Mouse (Mus musculus): Measurements from ENCODE around the gene Wbp1l. TPM values are rescaled to one million over a fixed set of nuclear protein-coding genes. Genes with fewer than 3 reads are reported as not detected.

Gene Wbp1l
- polyA plus RNA-seq, 1 experiment, result 33.5 TPM

DNA sequence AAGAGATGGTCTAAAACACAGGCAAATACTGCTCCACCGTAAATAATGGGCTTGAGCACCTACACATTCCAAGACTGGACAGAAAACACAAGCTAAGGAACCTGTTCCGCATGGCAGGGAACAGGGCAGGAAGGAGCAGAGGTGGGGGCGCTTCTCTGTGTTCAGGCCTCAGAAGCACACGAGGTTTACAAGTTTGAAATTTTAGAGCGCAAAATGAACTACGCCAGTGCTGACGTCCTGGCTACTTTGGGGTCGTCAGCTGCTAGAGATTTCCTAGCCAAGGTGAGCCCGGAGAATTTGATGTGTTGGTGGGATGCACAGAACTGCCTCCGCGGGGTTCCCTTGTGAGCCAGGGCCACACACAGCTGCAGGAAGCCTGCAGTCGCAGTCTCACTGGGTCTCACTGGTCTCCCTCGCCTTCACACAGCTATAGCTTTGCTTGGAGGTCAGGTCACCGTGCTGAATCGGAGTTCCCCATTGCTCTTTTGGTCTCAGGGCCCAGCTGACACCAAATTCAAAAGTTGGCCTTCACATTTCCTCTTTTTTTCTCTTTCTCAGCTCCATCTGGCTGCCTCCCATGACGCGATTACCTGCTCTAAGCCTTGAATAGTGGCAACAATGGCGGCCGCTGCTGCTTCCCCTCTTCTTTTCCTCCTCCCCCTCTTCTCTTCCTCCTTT is 99.1 kb downstream of the Wbp1l start:
- Histone ChIP-seq H3K36me3 (ENCODE audit: control insufficient read depth, insufficient read depth) (no peaks in the 10 kb centered on the region), H3ac (ENCODE audit: control insufficient read depth, insufficient read length, low read depth) (no peak overlapping the region), H3K79me3 (ENCODE audit: low read depth) (no peaks in the 10 kb centered on the region), H3K4me3 (ENCODE audit: insufficient read depth, poor library complexity, severe bottlenecking) (no peak overlapping the region), H3K27me3 (ENCODE audit: control insufficient read depth, insufficient read depth, insufficient read length) (no peaks in the 10 kb centered on the region), H3K79me2 (ENCODE audit: control insufficient read depth, insufficient read depth) (no peaks in the 10 kb centered on the region)
- TF ChIP-seq MYOD1 (IDR thresholded peaks at IDR 0.05; ENCODE audit: control insufficient read depth, insufficient read length, low read depth) (no peak), CTCF (IDR thresholded peaks at IDR 0.05; ENCODE audit: control insufficient read depth, insufficient read depth, insufficient read length) (no peak), MAX (IDR thresholded peaks at IDR 0.05) (no peak), USF1 (IDR thresholded peaks at IDR 0.05; ENCODE audit: low read depth) (no peak), CEBPB (IDR thresholded peaks at IDR 0.05; ENCODE audit: low read depth) (no peak), FOSL1 (IDR thresholded peaks at IDR 0.05; ENCODE audit: insufficient read depth, low read length, poor library complexity, severe bottlenecking) (no peak), MYOG (IDR thresholded peaks at IDR 0.05; ENCODE audit: control insufficient read depth, extremely low read depth, insufficient read length) (no peak)

DNA sequence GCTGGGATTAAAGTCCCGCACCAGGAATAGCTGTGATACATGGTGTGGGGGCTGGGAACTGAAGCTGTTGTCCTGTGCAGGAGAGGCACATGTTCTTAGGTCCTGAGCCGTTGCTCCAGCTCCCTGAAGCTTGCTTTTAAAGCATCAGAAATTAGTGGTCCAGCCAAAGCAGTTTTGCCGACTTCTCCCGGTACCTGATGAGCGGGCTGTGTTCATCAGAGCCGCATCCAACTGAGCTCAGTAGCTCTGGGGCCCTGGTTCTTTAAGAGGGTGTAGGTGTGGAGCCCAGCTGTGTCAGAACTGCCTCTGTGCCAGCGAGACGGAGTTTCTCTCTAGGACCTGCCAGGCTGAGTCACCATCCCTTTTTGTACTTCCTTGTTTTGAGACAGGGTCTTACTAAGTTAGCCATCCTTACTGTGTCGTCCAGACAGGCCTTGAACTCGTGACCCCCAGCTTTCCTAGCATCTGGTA is 100.2 kb downstream of the Wbp1l start:
- no peak overlapping the region for H3K4me3 ChIP-seq (ENCODE audit: insufficient read depth, poor library complexity, severe bottlenecking)
- H3K79me2 ChIP-seq (ENCODE audit: control insufficient read depth, insufficient read depth), result no peaks in the 10 kb centered on the region
- H3K36me3 ChIP-seq (ENCODE audit: control insufficient read depth, insufficient read depth), result no peaks in the 10 kb centered on the region
- H3ac ChIP-seq (ENCODE audit: control insufficient read depth, insufficient read length, low read depth), result no peak overlapping the region
- TF ChIP-seq MAX (IDR thresholded peaks at IDR 0.05) (no peak), FOSL1 (IDR thresholded peaks at IDR 0.05; ENCODE audit: insufficient read depth, low read length, poor library complexity, severe bottlenecking) (no peak), CTCF (IDR thresholded peaks at IDR 0.05; ENCODE audit: control insufficient read depth, insufficient read depth, insufficient read length) (no peak), MYOD1 (IDR thresholded peaks at IDR 0.05; ENCODE audit: control insufficient read depth, insufficient read length, low read depth) (no peak), MYOG (IDR thresholded peaks at IDR 0.05; ENCODE audit: control insufficient read depth, extremely low read depth, insufficient read length) (no peak), USF1 (IDR thresholded peaks at IDR 0.05; ENCODE audit: low read depth) (no peak), CEBPB (IDR thresholded peaks at IDR 0.05; ENCODE audit: low read depth) (no peak)
- peaks cover 3% of the 10 kb centered on the region for H3K27me3 ChIP-seq (ENCODE audit: control insufficient read depth, insufficient read depth, insufficient read length)
- H3K79me3 ChIP-seq (ENCODE audit: low read depth), result no peaks in the 10 kb centered on the region

DNA sequence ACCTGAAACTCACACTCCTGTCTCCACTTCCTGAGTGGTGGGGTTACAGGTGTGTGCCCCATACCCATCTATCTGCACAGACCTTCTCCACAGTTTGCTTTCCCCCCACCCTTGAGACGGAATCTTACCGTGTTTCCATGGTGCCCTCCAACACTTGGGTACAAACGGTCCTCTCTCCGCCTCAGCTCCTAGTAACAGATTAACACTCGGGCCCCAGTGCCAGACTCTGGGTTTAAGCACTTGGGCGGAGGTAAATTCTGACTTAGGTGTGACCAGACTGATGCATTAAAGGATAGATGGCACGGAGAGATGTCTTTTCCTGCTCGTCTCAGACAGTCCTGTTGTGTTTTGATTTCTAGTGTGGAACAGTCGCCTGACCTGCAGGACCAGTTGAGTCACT is 102.3 kb downstream of the Wbp1l start:
- Histone ChIP-seq H3ac (ENCODE audit: control insufficient read depth, insufficient read length, low read depth) (no peak overlapping the region), H3K79me2 (ENCODE audit: control insufficient read depth, insufficient read depth) (no peaks in the 10 kb centered on the region), H3K27me3 (ENCODE audit: control insufficient read depth, insufficient read depth, insufficient read length) (peaks cover 6% of the 10 kb centered on the region), H3K4me3 (ENCODE audit: insufficient read depth, poor library complexity, severe bottlenecking) (no peak overlapping the region), H3K36me3 (ENCODE audit: control insufficient read depth, insufficient read depth) (no peaks in the 10 kb centered on the region), H3K79me3 (ENCODE audit: low read depth) (no peaks in the 10 kb centered on the region)
- no peak for TF ChIP-seq MYOD1 (IDR thresholded peaks at IDR 0.05; ENCODE audit: control insufficient read depth, insufficient read length, low read depth)
- no peak for TF ChIP-seq CEBPB (IDR thresholded peaks at IDR 0.05; ENCODE audit: low read depth)
- no peak for TF ChIP-seq MAX (IDR thresholded peaks at IDR 0.05)
- no peak for TF ChIP-seq USF1 (IDR thresholded peaks at IDR 0.05; ENCODE audit: low read depth)
- TF ChIP-seq MYOG (IDR thresholded peaks at IDR 0.05; ENCODE audit: control insufficient read depth, extremely low read depth, insufficient read length), result no peak
- TF ChIP-seq FOSL1 (IDR thresholded peaks at IDR 0.05; ENCODE audit: insufficient read depth, low read length, poor library complexity, severe bottlenecking), result no peak
- no peak for TF ChIP-seq CTCF (IDR thresholded peaks at IDR 0.05; ENCODE audit: control insufficient read depth, insufficient read depth, insufficient read length)

DNA sequence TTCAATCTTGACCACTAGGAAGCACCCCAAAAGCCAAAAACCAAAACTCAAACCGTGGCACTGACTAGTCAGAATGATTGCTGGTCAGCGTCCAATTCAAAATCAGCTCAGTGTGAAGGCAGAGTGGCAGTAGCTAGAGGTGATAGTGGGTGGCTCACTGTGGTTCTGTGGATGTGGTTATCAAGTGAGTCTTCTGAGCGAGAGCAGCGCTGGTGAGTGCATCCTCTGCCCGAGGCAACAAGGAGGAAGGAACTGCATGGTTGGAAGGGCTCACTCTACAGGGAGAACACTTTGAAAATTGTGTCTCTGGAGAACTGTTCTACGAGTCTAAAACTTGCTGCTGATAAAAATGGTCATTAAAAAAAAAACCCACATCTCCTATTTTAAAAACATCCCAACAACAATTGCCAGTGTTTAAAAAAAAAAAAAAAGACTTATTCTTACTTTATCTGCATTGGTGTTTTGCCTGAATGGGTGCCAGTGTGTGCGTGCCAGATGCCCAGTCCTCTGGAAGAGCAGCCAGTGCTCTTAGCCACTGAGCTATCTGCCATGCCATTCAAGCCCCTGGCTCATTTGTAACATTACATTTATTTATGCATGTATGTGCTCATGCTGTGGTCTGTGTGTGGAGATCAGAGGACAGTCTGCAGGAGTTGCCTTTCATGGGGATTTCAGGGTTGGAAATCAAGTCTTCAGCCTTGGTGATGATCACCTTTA is 107.1 kb downstream of the Wbp1l start:
- H3ac ChIP-seq (ENCODE audit: control insufficient read depth, insufficient read length, low read depth), result no peak overlapping the region
- no peaks in the 10 kb centered on the region for H3K79me2 ChIP-seq (ENCODE audit: control insufficient read depth, insufficient read depth)
- H3K27me3 ChIP-seq (ENCODE audit: control insufficient read depth, insufficient read depth, insufficient read length), result peaks cover 6% of the 10 kb centered on the region
- H3K79me3 ChIP-seq (ENCODE audit: low read depth), result no peaks in the 10 kb centered on the region
- no peak overlapping the region for H3K4me3 ChIP-seq (ENCODE audit: insufficient read depth, poor library complexity, severe bottlenecking)
- TF ChIP-seq MYOD1 (IDR thresholded peaks at IDR 0.05; ENCODE audit: control insufficient read depth, insufficient read length, low read depth), result no peak
- TF ChIP-seq CEBPB (IDR thresholded peaks at IDR 0.05; ENCODE audit: low read depth), result no peak
- TF ChIP-seq CTCF (IDR thresholded peaks at IDR 0.05; ENCODE audit: control insufficient read depth, insufficient read depth, insufficient read length), result no peak
- no peak for TF ChIP-seq MYOG (IDR thresholded peaks at IDR 0.05; ENCODE audit: control insufficient read depth, extremely low read depth, insufficient read length)
- no peak for TF ChIP-seq USF1 (IDR thresholded peaks at IDR 0.05; ENCODE audit: low read depth)
- TF ChIP-seq FOSL1 (IDR thresholded peaks at IDR 0.05; ENCODE audit: insufficient read depth, low read length, poor library complexity, severe bottlenecking), result no peak
- no peak for TF ChIP-seq MAX (IDR thresholded peaks at IDR 0.05)
- H3K36me3 ChIP-seq (ENCODE audit: control insufficient read depth, insufficient read depth), result no peaks in the 10 kb centered on the region

DNA sequence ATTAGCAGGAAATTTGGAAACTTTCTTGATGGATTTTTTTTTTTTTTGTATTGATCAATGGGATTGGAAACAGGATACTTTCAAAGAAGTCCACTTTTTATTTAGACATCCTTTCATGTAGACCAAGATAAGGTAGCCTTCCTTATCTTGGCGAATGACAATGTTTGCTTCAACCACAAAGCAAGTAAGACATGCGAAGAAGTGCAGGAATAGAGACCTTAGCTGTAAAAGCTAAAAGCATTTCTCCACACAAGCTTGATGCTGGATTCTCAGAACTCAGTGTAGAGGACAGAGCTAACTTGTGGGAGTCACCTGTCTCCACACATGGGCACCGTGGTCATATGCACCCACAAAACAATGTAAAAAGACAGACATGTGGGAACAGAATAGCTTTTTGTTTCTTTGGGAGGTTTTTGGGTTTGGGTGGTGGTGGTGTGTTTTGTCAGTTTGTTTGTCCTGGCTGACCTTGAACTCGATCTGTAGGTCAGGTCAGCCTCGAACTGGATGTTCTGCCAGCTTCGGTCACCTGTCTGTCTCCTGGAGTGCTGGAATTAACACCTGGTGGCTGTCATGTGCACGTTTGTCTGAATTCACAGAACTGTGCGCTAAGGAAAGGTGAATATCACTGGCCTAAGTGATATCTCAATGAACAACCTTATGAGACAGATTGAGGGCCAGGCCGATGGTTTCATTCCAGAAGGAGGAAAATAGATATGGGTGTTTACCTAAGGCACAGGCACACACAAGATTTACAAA is 107.8 kb downstream of the Wbp1l start:
- no peak for TF ChIP-seq MAX (IDR thresholded peaks at IDR 0.05)
- TF ChIP-seq MYOD1 (IDR thresholded peaks at IDR 0.05; ENCODE audit: control insufficient read depth, insufficient read length, low read depth), result no peak
- TF ChIP-seq MYOG (IDR thresholded peaks at IDR 0.05; ENCODE audit: control insufficient read depth, extremely low read depth, insufficient read length), result no peak
- no peak for TF ChIP-seq CTCF (IDR thresholded peaks at IDR 0.05; ENCODE audit: control insufficient read depth, insufficient read depth, insufficient read length)
- TF ChIP-seq FOSL1 (IDR thresholded peaks at IDR 0.05; ENCODE audit: insufficient read depth, low read length, poor library complexity, severe bottlenecking), result no peak
- no peak for TF ChIP-seq USF1 (IDR thresholded peaks at IDR 0.05; ENCODE audit: low read depth)
- no peak for TF ChIP-seq CEBPB (IDR thresholded peaks at IDR 0.05; ENCODE audit: low read depth)
- peaks cover 6% of the 10 kb centered on the region for H3K27me3 ChIP-seq (ENCODE audit: control insufficient read depth, insufficient read depth, insufficient read length)
- H3K79me3 ChIP-seq (ENCODE audit: low read depth), result no peaks in the 10 kb centered on the region
- H3ac ChIP-seq (ENCODE audit: control insufficient read depth, insufficient read length, low read depth), result no peak overlapping the region
- no peaks in the 10 kb centered on the region for H3K79me2 ChIP-seq (ENCODE audit: control insufficient read depth, insufficient read depth)
- no peaks in the 10 kb centered on the region for H3K36me3 ChIP-seq (ENCODE audit: control insufficient read depth, insufficient read depth)
- H3K4me3 ChIP-seq (ENCODE audit: insufficient read depth, poor library complexity, severe bottlenecking), result no peak overlapping the region

Other genes with a start within 250 kb of the Wbp1l start
- gene 2310034G01Rik, start 248.8 kb upstream of the Wbp1l start, polyA plus RNA-seq (2012; fragmentation: generic; extraction: Trizol), result 0.92 TPM
- gene Actr1a, start 203.3 kb upstream of the Wbp1l start, polyA plus RNA-seq (2012; fragmentation: generic; extraction: Trizol), result 149 TPM
- gene Sufu, start 202.2 kb upstream of the Wbp1l start, polyA plus RNA-seq (2012; fragmentation: generic; extraction: Trizol), result 17.8 TPM
- gene Trim8, start 97.4 kb upstream of the Wbp1l start, polyA plus RNA-seq (2012; fragmentation: generic; extraction: Trizol), result 26.8 TPM
- gene Arl3, start 25.9 kb upstream of the Wbp1l start, polyA plus RNA-seq (2012; fragmentation: generic; extraction: Trizol), result 81.4 TPM
- gene Sfxn2, start 25.7 kb upstream of the Wbp1l start, polyA plus RNA-seq (2012; fragmentation: generic; extraction: Trizol), result 1.4 TPM
- not detected for gene Cyp17a1, start 74.1 kb downstream of the Wbp1l start, polyA plus RNA-seq (2012; fragmentation: generic; extraction: Trizol)
- 4.0 TPM for gene Borcs7, start 90.8 kb downstream of the Wbp1l start, polyA plus RNA-seq (2012; fragmentation: generic; extraction: Trizol)
- gene As3mt, start 108.4 kb downstream of the Wbp1l start, polyA plus RNA-seq (2012; fragmentation: generic; extraction: Trizol), result 0.74 TPM
- gene Cnnm2, start 162.5 kb downstream of the Wbp1l start, polyA plus RNA-seq (2012; fragmentation: generic; extraction: Trizol), result 4.1 TPM

Measured in C2C12 (cell line).